Mouse (Mus musculus) lung, adult 2 months (tissue): ENCODE results near the gene Mrpl45.

Experiments
- CTCF ChIP-seq: fragments of 200-500 bp; IDR thresholded peaks from 2 replicates; pipeline ENCODE4 v1.5.1; 2011; ENCODE audit warnings: mild to moderate bottlenecking, low read length, control low read depth; ENCODE audit not compliant: insufficient read depth
- POLR2A ChIP-seq: fragments of 200-500 bp; IDR thresholded peaks from 2 replicates; pipeline ENCODE4 v1.6.1; 2011; ENCODE audit warnings: low read depth, mild to moderate bottlenecking, control low read depth, low read length, borderline replicate concordance; ENCODE audit errors: extremely low read depth

DNA sequence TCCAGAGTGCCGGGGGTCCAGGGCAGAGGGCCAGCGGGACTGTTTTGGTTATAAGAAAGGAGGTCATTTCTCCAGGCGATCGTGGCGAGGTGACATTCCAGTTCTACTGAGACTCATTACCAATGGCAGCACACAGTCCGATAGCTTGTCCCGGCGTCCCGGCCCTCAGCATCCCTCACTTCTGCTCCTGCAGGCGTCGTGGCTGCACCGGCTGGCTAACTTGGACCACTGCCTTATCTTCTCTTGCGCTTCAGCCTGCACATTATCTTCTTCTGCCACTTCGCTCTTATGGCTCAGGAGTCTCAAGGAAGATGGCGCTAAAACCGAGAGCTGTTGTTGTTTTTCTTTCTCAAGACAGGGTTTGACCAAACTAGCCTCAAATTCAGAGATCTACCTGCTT lies 14.1 kb upstream of the Mrpl45 start:
- TF ChIP-seq CTCF (no peak), POLR2A (no peak)
